Mouse (Mus musculus) small intestine, adult 2 months (tissue): ENCODE measurements at regions not wholly inside any gene's neighbourhood (a gene's known extent, or its start where the extent isn't known, plus 50 kb on each side); places are given as distances from the start of the nearest gene placed in this dataset.

Experiments used
- CTCF ChIP-seq: fragments of 200-500 bp; IDR thresholded peaks from 2 replicates; pipeline ENCODE4 v1.5.1; 2012; ENCODE audit warnings: low read depth, mild to moderate bottlenecking, control low read depth, inconsistent platforms, low read length, moderate library complexity, mixed read lengths; ENCODE audit not compliant: insufficient replicate concordance, insufficient read length; ENCODE audit errors: extremely low read depth
- POLR2A ChIP-seq: fragments of 200-500 bp; IDR thresholded peaks from 2 replicates; pipeline ENCODE4 v1.6.1; 2012; ENCODE audit warnings: low read depth, mild to moderate bottlenecking, control low read depth, inconsistent platforms, low read length, moderate library complexity

- TF ChIP-seq CTCF = no peak
- no peak for TF ChIP-seq POLR2A
These were observed 199.1 kb downstream of the Cyp26b1 start for GRCm38 (mm10) chr6:84394496-84395090.
